Mouse (Mus musculus) embryo, embryonic 10 days (tissue): ENCODE data around the gene Arhgef28.

Experiments used
- DNase-seq: peaks from one replicate; pipeline ENCODE4 v3.0.0-alpha.2; 2015; ENCODE audit warnings: low spot score

Gene Arhgef28

GRCm38 (mm10) chr13:97900380-97900758 lies 305.9 kb downstream of the Arhgef28 start:
- no peak for DNase-seq

- DNase-seq, result no peak
These were observed 306.4 kb downstream of the Arhgef28 start for GRCm38 (mm10) chr13:97899604-97900379.

- no peak for DNase-seq
These were observed 307.6 kb downstream of the Arhgef28 start for GRCm38 (mm10) chr13:97898590-97898989.

GRCm38 (mm10) chr13:97893031-97893825 lies 313.0 kb downstream of the Arhgef28 start:
- no peak for DNase-seq

- peak; percentile 63 for DNase-seq
These were observed 314.0 kb downstream of the Arhgef28 start for GRCm38 (mm10) chr13:97892089-97892884.

GRCm38 (mm10) chr13:97888046-97888445 lies 318.2 kb downstream of the Arhgef28 start:
- no peak for DNase-seq

GRCm38 (mm10) chr13:97887558-97887957 lies 318.7 kb downstream of the Arhgef28 start:
- no peak for DNase-seq

- no peak for DNase-seq
These were observed 322.6 kb downstream of the Arhgef28 start for GRCm38 (mm10) chr13:97883629-97884028.

GRCm38 (mm10) chr13:97876450-97876849 lies 329.8 kb downstream of the Arhgef28 start:
- no peak for DNase-seq

- DNase-seq, result no peak
These were observed 330.2 kb downstream of the Arhgef28 start for GRCm38 (mm10) chr13:97876031-97876430.

- DNase-seq, result no peak
These were observed 336.8 kb downstream of the Arhgef28 start for GRCm38 (mm10) chr13:97869428-97869827.

GRCm38 (mm10) chr13:97867322-97867962 lies 338.8 kb downstream of the Arhgef28 start:
- DNase-seq, result peak; percentile 70

- DNase-seq, result no peak
These were observed 347.2 kb downstream of the Arhgef28 start for GRCm38 (mm10) chr13:97859071-97859470.

- DNase-seq, result no peak
These were observed 348.4 kb downstream of the Arhgef28 start for GRCm38 (mm10) chr13:97857860-97858259.

- no peak for DNase-seq
These were observed 352.8 kb downstream of the Arhgef28 start for GRCm38 (mm10) chr13:97853356-97853968.
